Mouse (Mus musculus): ENCODE measurements around the gene Abracl. TPM values are rescaled to one million over a fixed set of nuclear protein-coding genes. Genes with fewer than 3 reads are reported as not detected.
A peak's percentile ranks its signal among the peaks of the same experiment; 100 is the strongest.

Abracl gene
- polyA plus RNA-seq, 1 experiment from 2014 or later: 270 TPM

DNA sequence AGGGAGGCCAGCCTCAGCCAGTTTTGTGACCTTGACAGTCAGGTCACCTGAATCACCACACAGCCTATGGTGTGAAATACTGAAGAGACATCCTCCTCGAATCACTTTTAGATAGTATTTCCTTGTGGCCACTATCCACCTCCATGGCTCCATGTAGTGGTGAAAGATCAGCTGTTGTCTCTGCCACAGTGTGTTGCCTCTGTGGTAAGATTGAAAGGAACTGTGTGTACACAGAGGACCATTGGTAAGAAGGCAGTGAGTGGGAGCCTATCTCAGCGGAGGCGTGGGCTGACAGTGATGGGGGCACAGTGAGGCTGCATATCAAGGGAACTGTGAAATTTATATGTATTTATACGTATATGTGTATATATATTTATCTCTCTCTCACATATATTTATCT lies 38.4 kb upstream of the Abracl start:
- H3K27ac ChIP-seq (ENCODE audit: low read depth, low read length): no peak overlapping the region
- no peaks in the 10 kb centered on the region for H3K36me3 ChIP-seq (ENCODE audit: control insufficient read depth, insufficient read depth, low read length)
- peaks cover 16% of the 10 kb centered on the region; the same call in 1 of the 2 replicates for H3K4me1 ChIP-seq (ENCODE audit: control insufficient read depth, insufficient read depth, low read length)
- no peaks in the 10 kb centered on the region for H3K9me3 ChIP-seq (replicated peaks; ENCODE audit: control insufficient read depth, low read length)
- H3K27me3 ChIP-seq (replicated peaks; ENCODE audit: control insufficient read depth, insufficient read depth, low read length): no peaks in the 10 kb centered on the region
- DNase-seq (ENCODE audit: low spot score): no peak
- H3K4me3 ChIP-seq (ENCODE audit: low read depth, low read length): no peak overlapping the region
- no peak overlapping the region for H3K4me2 ChIP-seq (ENCODE audit: low read length)
- 98% methylated on average over 4 of the region's 4 CpGs for WGBS
- no peak overlapping the region for H3K9ac ChIP-seq (ENCODE audit: low read length)
- no peak for ATAC-seq

- DNase-seq (ENCODE audit: low spot score) (no peak), ATAC-seq (no peak)
- no peaks in the 10 kb centered on the region for H3K36me3 ChIP-seq (ENCODE audit: control insufficient read depth, insufficient read depth, low read length)
- peaks cover 16% of the 10 kb centered on the region; the same call in 1 of the 2 replicates for H3K4me1 ChIP-seq (ENCODE audit: control insufficient read depth, insufficient read depth, low read length)
- no peaks in the 10 kb centered on the region for H3K9me3 ChIP-seq (replicated peaks; ENCODE audit: control insufficient read depth, low read length)
- no peak overlapping the region for H3K4me2 ChIP-seq (ENCODE audit: low read length)
- H3K27me3 ChIP-seq (replicated peaks; ENCODE audit: control insufficient read depth, insufficient read depth, low read length): no peaks in the 10 kb centered on the region
- H3K4me3 ChIP-seq (ENCODE audit: low read depth, low read length): no peak overlapping the region
- H3K9ac ChIP-seq (ENCODE audit: low read length): no peak overlapping the region
- H3K27ac ChIP-seq (ENCODE audit: low read depth, low read length): no peak overlapping the region
- 90% methylated on average over 2 of the region's 2 CpGs for WGBS
Observed at GRCm38 (mm10) chr10:18060778-18061177, 37.7 kb upstream of the Abracl start.

DNA sequence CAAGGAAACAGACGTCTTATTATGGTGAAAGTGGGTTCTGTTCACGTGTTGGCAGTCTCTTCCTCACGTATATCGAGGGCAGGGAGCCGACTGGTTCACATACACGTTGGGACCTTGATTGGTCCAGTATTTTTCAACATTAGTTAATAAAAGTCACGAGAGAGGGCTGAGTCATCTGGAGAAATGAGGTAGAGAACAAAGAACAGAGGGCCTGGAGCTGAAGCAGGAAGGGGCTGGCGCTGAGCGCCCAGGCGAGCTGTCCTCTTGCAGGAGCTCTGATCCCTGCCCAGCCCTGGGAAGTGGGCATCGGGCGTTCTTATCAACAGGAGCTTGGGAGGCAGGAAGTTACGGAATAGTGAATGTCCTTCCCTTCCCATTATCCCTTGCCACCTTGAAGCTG lies 36.7 kb upstream of the Abracl start:
- ATAC-seq: no peak
- no peak for DNase-seq (ENCODE audit: low spot score)
- Histone ChIP-seq H3K27ac (ENCODE audit: low read depth, low read length) (no peak overlapping the region), H3K9ac (ENCODE audit: low read length) (no peak overlapping the region), H3K4me3 (ENCODE audit: low read depth, low read length) (no peak overlapping the region), H3K4me1 (ENCODE audit: control insufficient read depth, insufficient read depth, low read length) (peaks cover 16% of the 10 kb centered on the region; the same call in 1 of the 2 replicates), H3K4me2 (ENCODE audit: low read length) (no peak overlapping the region), H3K9me3 (replicated peaks; ENCODE audit: control insufficient read depth, low read length) (no peaks in the 10 kb centered on the region), H3K36me3 (ENCODE audit: control insufficient read depth, insufficient read depth, low read length) (no peaks in the 10 kb centered on the region), H3K27me3 (replicated peaks; ENCODE audit: control insufficient read depth, insufficient read depth, low read length) (no peaks in the 10 kb centered on the region)
- WGBS: 91% methylated on average over 13 of the region's 13 CpGs

GRCm38 (mm10) chr10:18058681-18059338 lies 35.7 kb upstream of the Abracl start:
- Histone ChIP-seq H3K4me2 (ENCODE audit: low read length) (no peak overlapping the region), H3K4me3 (ENCODE audit: low read depth, low read length) (no peak overlapping the region), H3K9ac (ENCODE audit: low read length) (no peak overlapping the region), H3K36me3 (ENCODE audit: control insufficient read depth, insufficient read depth, low read length) (no peaks in the 10 kb centered on the region), H3K9me3 (replicated peaks; ENCODE audit: control insufficient read depth, low read length) (no peaks in the 10 kb centered on the region), H3K4me1 (ENCODE audit: control insufficient read depth, insufficient read depth, low read length) (peaks cover 16% of the 10 kb centered on the region; the same call in 1 of the 2 replicates), H3K27me3 (replicated peaks; ENCODE audit: control insufficient read depth, insufficient read depth, low read length) (no peaks in the 10 kb centered on the region), H3K27ac (ENCODE audit: low read depth, low read length) (no peak overlapping the region)
- 91% methylated on average over 9 of the region's 9 CpGs for WGBS
- DNase-seq (ENCODE audit: low spot score) (no peak), ATAC-seq (no peak)

DNA sequence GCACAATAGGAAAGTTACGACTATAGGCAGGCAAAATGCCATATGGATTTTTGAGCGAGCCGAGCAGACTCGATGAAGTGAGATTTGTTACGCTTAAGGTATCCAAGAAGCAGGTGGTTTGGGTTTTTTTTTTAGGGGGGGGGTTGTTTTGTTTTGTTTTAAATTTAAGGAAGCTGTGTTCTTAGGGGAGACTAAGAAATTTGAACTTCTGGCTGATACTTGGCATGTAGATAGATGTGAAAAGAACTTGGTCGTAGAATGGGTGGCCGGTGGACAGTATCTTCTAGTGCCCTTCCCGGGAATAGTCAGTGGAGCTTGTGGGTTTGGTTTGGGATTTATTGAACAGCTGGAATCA lies 33.3 kb upstream of the Abracl start:
- under 1% methylated on average over 8 of the region's 8 CpGs for WGBS
- no peaks in the 10 kb centered on the region for H3K36me3 ChIP-seq (ENCODE audit: control insufficient read depth, insufficient read depth, low read length)
- H3K27me3 ChIP-seq (replicated peaks; ENCODE audit: control insufficient read depth, insufficient read depth, low read length): no peaks in the 10 kb centered on the region
- peak overlapping the region; percentile 96 for H3K4me3 ChIP-seq (ENCODE audit: low read depth, low read length)
- H3K9ac ChIP-seq (ENCODE audit: low read length): peak overlapping the region; percentile 98
- DNase-seq (ENCODE audit: low spot score) (peak; percentile 19), ATAC-seq (no peak)
- peak overlapping the region; percentile 59 for H3K4me2 ChIP-seq (ENCODE audit: low read length)
- H3K4me1 ChIP-seq (ENCODE audit: control insufficient read depth, insufficient read depth, low read length): peaks cover 16% of the 10 kb centered on the region; the same call in 1 of the 2 replicates
- peak overlapping the region; percentile 94 for H3K27ac ChIP-seq (ENCODE audit: low read depth, low read length)
- no peaks in the 10 kb centered on the region for H3K9me3 ChIP-seq (replicated peaks; ENCODE audit: control insufficient read depth, low read length)

GRCm38 (mm10) chr10:18055696-18056390 lies 32.8 kb upstream of the Abracl start, which contains the start of gene Reps1:
Gene Reps1, plus strand, starts transcription at chr10:18055861.
- Histone ChIP-seq H3K4me3 (ENCODE audit: low read depth, low read length) (peak within 1 kb of the TSS; percentile 96), H3K9ac (ENCODE audit: low read length) (peak within 1 kb of the TSS; percentile 98), H3K4me2 (ENCODE audit: low read length) (peak within 1 kb of the TSS; percentile 59), H3K4me1 (ENCODE audit: control insufficient read depth, insufficient read depth, low read length) (peaks cover 16% of the 10 kb centered on the region; the same call in 1 of the 2 replicates), H3K9me3 (replicated peaks; ENCODE audit: control insufficient read depth, low read length) (no peaks in the 10 kb centered on the region), H3K27me3 (replicated peaks; ENCODE audit: control insufficient read depth, insufficient read depth, low read length) (no peaks in the 10 kb centered on the region), H3K36me3 (ENCODE audit: control insufficient read depth, insufficient read depth, low read length) (no peaks in the 10 kb centered on the region), H3K27ac (ENCODE audit: low read depth, low read length) (peak within 1 kb of the TSS; percentile 94)
- peak; percentile 76 for ATAC-seq
- under 1% methylated on average over 68 of the region's 90 CpGs for WGBS
- DNase-seq (ENCODE audit: low spot score): peak; percentile 64

- DNase-seq (ENCODE audit: low spot score): peak; percentile 92
Observed at GRCm38 (mm10) chr10:18055009-18055695, 32.1 kb upstream of the Abracl start.

DNA sequence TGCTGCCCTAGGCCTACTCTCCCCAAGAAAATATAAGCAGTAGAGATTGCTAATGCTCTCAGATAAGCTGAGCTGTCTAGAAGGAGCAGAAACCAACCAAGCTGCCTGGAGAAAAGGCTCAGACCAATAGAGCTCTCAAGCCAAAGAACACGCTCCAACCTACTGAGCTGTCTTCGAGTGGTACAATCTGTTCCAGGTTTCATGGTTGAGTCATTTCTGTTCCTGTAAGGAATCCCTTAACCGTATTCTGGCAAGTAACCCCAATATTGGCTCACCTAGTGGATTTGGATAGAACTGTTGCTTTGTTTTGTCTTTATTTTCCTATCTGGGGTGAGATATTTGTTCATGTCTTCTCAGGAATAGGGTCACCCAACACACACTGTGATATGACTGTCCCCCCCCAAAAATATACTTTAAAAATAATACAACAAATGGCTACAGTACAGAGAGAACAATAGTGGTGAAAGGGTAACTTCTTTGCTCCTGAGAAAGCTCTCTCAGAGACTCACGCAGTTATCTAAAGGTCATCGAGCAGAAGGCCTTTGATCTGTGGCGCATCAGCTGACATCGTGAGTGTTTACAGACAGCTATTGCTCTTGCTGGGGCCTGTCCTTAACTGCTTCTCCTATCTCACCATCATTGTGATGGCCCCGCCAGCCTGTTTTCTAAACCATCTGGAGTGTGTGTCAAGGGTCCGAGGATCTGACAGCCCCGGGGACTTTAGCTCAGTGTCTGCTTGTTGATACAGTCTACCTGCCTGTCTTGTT lies 24.5 kb upstream of the Abracl start:
- Histone ChIP-seq H3K27me3 (replicated peaks; ENCODE audit: control insufficient read depth, insufficient read depth, low read length) (no peaks in the 10 kb centered on the region), H3K27ac (ENCODE audit: low read depth, low read length) (no peak overlapping the region), H3K4me2 (ENCODE audit: low read length) (no peak overlapping the region), H3K9me3 (replicated peaks; ENCODE audit: control insufficient read depth, low read length) (no peaks in the 10 kb centered on the region), H3K4me1 (ENCODE audit: control insufficient read depth, insufficient read depth, low read length) (no peaks in the 10 kb centered on the region), H3K36me3 (ENCODE audit: control insufficient read depth, insufficient read depth, low read length) (no peaks in the 10 kb centered on the region), H3K4me3 (ENCODE audit: low read depth, low read length) (no peak overlapping the region), H3K9ac (ENCODE audit: low read length) (no peak overlapping the region)
- WGBS: 91% methylated on average over 10 of the region's 10 CpGs
- no peak for ATAC-seq
- no peak for DNase-seq (ENCODE audit: low spot score)

More at GRCm38 (mm10) chr10:18055009-18055695, 32.1 kb upstream of the Abracl start:
- Histone ChIP-seq H3K27me3 (replicated peaks; ENCODE audit: control insufficient read depth, insufficient read depth, low read length) (no peaks in the 10 kb centered on the region), H3K9me3 (replicated peaks; ENCODE audit: control insufficient read depth, low read length) (no peaks in the 10 kb centered on the region), H3K4me3 (ENCODE audit: low read depth, low read length) (peak overlapping the region; percentile 96), H3K36me3 (ENCODE audit: control insufficient read depth, insufficient read depth, low read length) (no peaks in the 10 kb centered on the region), H3K4me2 (ENCODE audit: low read length) (peak overlapping the region; percentile 59), H3K9ac (ENCODE audit: low read length) (peak overlapping the region; percentile 98), H3K4me1 (ENCODE audit: control insufficient read depth, insufficient read depth, low read length) (peaks cover 16% of the 10 kb centered on the region; the same call in 1 of the 2 replicates), H3K27ac (ENCODE audit: low read depth, low read length) (peak overlapping the region; percentile 94)
- ATAC-seq: peak; percentile 97
- WGBS: 3% methylated on average over 48 of the region's 61 CpGs
